7 mouse cellular contexts compared by ENCODE assay signal in genomic region chr11:54860256-54861038, GRCm38 (mm10). TPM values are rescaled to one million over a fixed set of nuclear protein-coding genes. Genes with fewer than 3 reads are reported as not detected.
DNase-seq lines count a peak whose midpoint lies in the region; ATAC-seq lines count a peak whose summit lies in the region.

TSS of gene Lyrm7 (minus strand) at chr11:54860916.

- peak within 1 kb of the TSS; percentile 70 for H3K4me3 ChIP-seq in embryonic facial prominence, embryonic 12.5 days
- peak within 1 kb of the TSS; percentile 59 for H3K4me3 ChIP-seq in limb, embryonic 11.5 days (ENCODE audit: low read depth, low read length)
- H3K4me3 ChIP-seq in midbrain, embryonic 14.5 days (replicated peaks; ENCODE audit: low read depth, low read length): peak within 1 kb of the TSS; percentile 58

- WGBS in embryonic facial prominence, embryonic 12.5 days: under 1% methylated on average over 42 of the region's 42 CpGs
- under 1% methylated on average over 42 of the region's 42 CpGs for WGBS in limb, embryonic 11.5 days
- WGBS in midbrain, embryonic 14.5 days: under 1% methylated on average over 42 of the region's 42 CpGs

- H3K4me1 ChIP-seq in embryonic facial prominence, embryonic 12.5 days: peaks cover 6% of the 10 kb centered on the region; the same call in 1 of the 2 replicates
- H3K4me1 ChIP-seq in limb, embryonic 11.5 days (ENCODE audit: control insufficient read depth, insufficient read depth, low read length): no peaks in the 10 kb centered on the region
- peaks cover 9% of the 10 kb centered on the region; the same call in 1 of the 2 replicates for H3K4me1 ChIP-seq in midbrain, embryonic 14.5 days (ENCODE audit: control insufficient read depth, insufficient read depth, low read length)

- H3K27me3 ChIP-seq in embryonic facial prominence, embryonic 12.5 days: no peaks in the 10 kb centered on the region
- H3K27me3 ChIP-seq in limb, embryonic 11.5 days (ENCODE audit: control insufficient read depth, insufficient read depth, low read length): no peaks in the 10 kb centered on the region
- H3K27me3 ChIP-seq in midbrain, embryonic 14.5 days (ENCODE audit: control insufficient read depth, insufficient read depth, low read length): no peaks in the 10 kb centered on the region

- ATAC-seq in embryonic facial prominence, embryonic 12.5 days (ENCODE audit: insufficient number of reproducible peaks, insufficient read depth, low FRiP score, low TSS enrichment): peak; percentile 96
- ATAC-seq in limb, embryonic 11.5 days (ENCODE audit: insufficient number of reproducible peaks, low FRiP score, low TSS enrichment, low read depth): peak; percentile 96
- ATAC-seq in midbrain, embryonic 14.5 days (ENCODE audit: low FRiP score, low TSS enrichment): peak; percentile 97

- H3K27ac ChIP-seq in embryonic facial prominence, embryonic 12.5 days: peak within 1 kb of the TSS; percentile 75
- peak within 1 kb of the TSS; percentile 75 for H3K27ac ChIP-seq in limb, embryonic 11.5 days (replicated peaks; ENCODE audit: low read depth, low read length)
- peak within 1 kb of the TSS; percentile 92 for H3K27ac ChIP-seq in midbrain, embryonic 14.5 days (replicated peaks; ENCODE audit: low read depth, low read length)

- H3K9me3 ChIP-seq in embryonic facial prominence, embryonic 12.5 days: no peaks in the 10 kb centered on the region
- H3K9me3 ChIP-seq in limb, embryonic 11.5 days (ENCODE audit: control insufficient read depth, low read length): no peaks in the 10 kb centered on the region
- H3K9me3 ChIP-seq in midbrain, embryonic 14.5 days (ENCODE audit: control insufficient read depth, low read length): no peaks in the 10 kb centered on the region

- H3K9ac ChIP-seq in embryonic facial prominence, embryonic 12.5 days: peak within 1 kb of the TSS; percentile 75
- peak within 1 kb of the TSS; percentile 83 for H3K9ac ChIP-seq in limb, embryonic 11.5 days (ENCODE audit: low read length)
- peak within 1 kb of the TSS; percentile 68 for H3K9ac ChIP-seq in midbrain, embryonic 14.5 days (replicated peaks; ENCODE audit: low read length)

- peak within 1 kb of the TSS; percentile 81 for H3K4me2 ChIP-seq in embryonic facial prominence, embryonic 12.5 days (replicated peaks)
- H3K4me2 ChIP-seq in limb, embryonic 11.5 days (ENCODE audit: low read depth, severe bottlenecking): peak within 1 kb of the TSS; percentile 76
- H3K4me2 ChIP-seq in midbrain, embryonic 14.5 days (ENCODE audit: low read length): peak within 1 kb of the TSS; percentile 70

- DNase-seq in adrenal gland, postnatal 25 days: peak; percentile 94
- peak; percentile 100 for DNase-seq in heart, adult 11 months
- DNase-seq in kidney, adult 18-20 months: peak; percentile 94
- DNase-seq in limb, embryonic 11.5 days (ENCODE audit: low spot score): peak; percentile 95
- DNase-seq in midbrain, embryonic 14.5 days: peak; percentile 98
- DNase-seq in spleen, adult 18-20 months: peak; percentile 93 to 94

- H3K36me3 ChIP-seq in embryonic facial prominence, embryonic 12.5 days: no peaks in the 10 kb centered on the region
- no peaks in the 10 kb centered on the region for H3K36me3 ChIP-seq in limb, embryonic 11.5 days (ENCODE audit: control insufficient read depth, insufficient read depth, low read length)
- no peaks in the 10 kb centered on the region for H3K36me3 ChIP-seq in midbrain, embryonic 14.5 days (ENCODE audit: control insufficient read depth, insufficient read depth, low read length)

RNA-seq across cellular contexts. Expression of gene Lyrm7, which starts in this region (rescaled TPM):
- total RNA-seq in adrenal gland, postnatal 25 days (2021): 16.8 and 17.8 TPM in 2 replicates
- polyA plus RNA-seq in embryonic facial prominence, embryonic 12.5 days (2016; fragmentation: Nextera tagmentation; extraction: Ambion mirVana): 8.9 and 10.2 TPM in 2 replicates
- polyA plus RNA-seq in limb, embryonic 11.5 days (2014; fragmentation: Nextera tagmentation; extraction: Ambion mirVana): 6.4 and 7.8 TPM in 2 replicates
- polyA plus RNA-seq in midbrain, embryonic 14.5 days (2014; fragmentation: Nextera tagmentation; extraction: Ambion mirVana): 14.4 and 15.6 TPM in 2 replicates

Comparison
In these comparisons a context has a peak if more than half of its experiments do, and no peak if none do; other contexts are left out.
1. Peak in every context shown above with its lines: DNase-seq, ATAC-seq, H3K4me3 ChIP-seq and H3K27ac ChIP-seq.